11 mouse cellular contexts compared by ENCODE assay signal in genomic region chr11:117123418-117124085, GRCm38 (mm10). TPM values are rescaled to one million over a fixed set of nuclear protein-coding genes. Genes with fewer than 3 reads are reported as not detected.
DNase-seq lines count a peak whose midpoint lies in the region; ATAC-seq and TF ChIP-seq lines count a peak whose summit lies in the region.
"Had no signal": no experiment of that assay in that cellular context is flagged by ENCODE, and none has a peak within 500 bp of the region (broad histone marks: within the 10 kb centered on the region; RNA-seq: fewer than 3 reads in every experiment).

No protein-coding gene starts in this region.

- H3K4me3 ChIP-seq in left cerebral cortex, adult 2 months = no peak overlapping the region

- no peak for DNase-seq in cerebellum, postnatal 4 days (ENCODE audit: low spot score in 2 of 2)
- peak in 1 of 2 experiments; percentile 12 for DNase-seq in left cerebral cortex, adult 2 months (ENCODE audit: extremely low spot score in 1 of 2, low spot score in 2 of 2)
- no peak for DNase-seq in left cerebral cortex, postnatal 25 days (ENCODE audit: low spot score in 2 of 2)
- peak; percentile 90 for DNase-seq in cerebellum, adult 9-11 months
- peak; percentile 90 for DNase-seq in retina, postnatal 1 day
- DNase-seq in urinary bladder, adult 18-20 months (ENCODE audit: low spot score in 2 of 2) = no peak
- DNase-seq: kidney, adult 11 months; lung, adult 2 months; right cerebral cortex, postnatal 4 days had no signal

- no peak for TF ChIP-seq CTCF in left cerebral cortex, adult 2 months (IDR thresholded peaks at IDR 0.05)

- intact Hi-C loops in left cerebral cortex, adult 2 months (cut with DNase I) = no loop called here
- intact Hi-C loops in left cerebral cortex, postnatal 25 days (cut with DNase I) = loop anchor here (5.0 kb wide), 1 partner anchor 34 kb away; no protein-coding TSS in a partner anchor

- peak; percentile 53; the same call in 1 of the 2 replicates for ATAC-seq in cerebellum, adult (ENCODE audit: insufficient number of reproducible peaks, low FRiP score, low TSS enrichment)
- no peak for ATAC-seq in megakaryocyte-erythroid progenitor cell, adult 5-6 weeks (replicated peaks; ENCODE audit: low FRiP score, low TSS enrichment, poor library complexity, severe bottlenecking)

- H3K27ac ChIP-seq in left cerebral cortex, adult 2 months = peak overlapping the region; percentile 24

RNA-seq across cellular contexts. Expression of gene Sec14l1, which starts 8.6 kb away (rescaled TPM):
- total RNA-seq in left cerebral cortex, adult 2 months (2021) = 100 to 1,000 TPM; 198 to 229 TPM
- total RNA-seq in left cerebral cortex, postnatal 25 days (2021) = 100 to 1,000 TPM; 174 to 208 TPM
- 13.5 and 14.4 TPM in 2 replicates for total RNA-seq in megakaryocyte-erythroid progenitor cell, adult 5-6 weeks (2014; fragmentation: Nextera tagmentation)
- 6.7 and 10.6 TPM in 2 replicates for total RNA-seq in megakaryocyte-erythroid progenitor cell, adult 5-6 weeks (2017)

Comparison
In these comparisons a context has a peak if more than half of its experiments do, and no peak if none do; other contexts are left out.
1. DNase-seq: peak in cerebellum, adult 9-11 months (single experiment) and retina, postnatal 1 day (single experiment); none in cerebellum, postnatal 4 days (0 of 2), left cerebral cortex, postnatal 25 days (0 of 2) and urinary bladder, adult 18-20 months (0 of 2).
2. RNA of gene Sec14l1, which starts 8.6 kb away (total RNA-seq): 198 to 229 TPM in left cerebral cortex, adult 2 months and 174 to 208 TPM in left cerebral cortex, postnatal 25 days; 6.7 to 14.4 TPM in megakaryocyte-erythroid progenitor cell, adult 5-6 weeks; every median in the first group is over 10 times any median in the second.